Mouse (Mus musculus) E14TG2a.4 (cell line): ENCODE measurements around the gene Nhej1.
A peak's percentile ranks its signal among the peaks of the same experiment; 100 is the strongest.

Experiments
- H3K27me3 ChIP-seq: 2 replicates; pipeline ENCODE4 v1.6.1; 2014; ENCODE audit warnings: low read length, control low read depth; ENCODE audit not compliant: insufficient read depth
- H3K36me3 ChIP-seq: 2 replicates; pipeline ENCODE4 v1.6.1; 2014; ENCODE audit warnings: low read length, control low read depth; ENCODE audit not compliant: insufficient read depth
- H3K4me1 ChIP-seq: replicated peaks from 2 replicates; pipeline ENCODE4 v1.6.1; 2014; ENCODE audit warnings: low read depth, low read length, control low read depth
- H3K4me3 ChIP-seq: replicated peaks from 2 replicates; pipeline ENCODE4 v1.5.1; 2014; ENCODE audit warnings: mild to moderate bottlenecking, low read length
- H3K9me3 ChIP-seq: 2 replicates; pipeline ENCODE4 v1.6.1; 2014; ENCODE audit warnings: low read length, control low read depth
- CTCF ChIP-seq: conservative IDR thresholded peaks from 2 replicates; pipeline ENCODE4 v1.5.1; 2014; ENCODE audit warnings: low read length
- NANOG ChIP-seq: IDR thresholded peaks from 2 replicates; pipeline ENCODE4 v1.6.1; 2014; ENCODE audit warnings: borderline replicate concordance, low read length, mixed read lengths
- POU5F1 ChIP-seq: IDR thresholded peaks from 2 replicates; pipeline ENCODE4 v1.6.1; 2014; ENCODE audit warnings: low read length, borderline replicate concordance

Nhej1 gene

DNA sequence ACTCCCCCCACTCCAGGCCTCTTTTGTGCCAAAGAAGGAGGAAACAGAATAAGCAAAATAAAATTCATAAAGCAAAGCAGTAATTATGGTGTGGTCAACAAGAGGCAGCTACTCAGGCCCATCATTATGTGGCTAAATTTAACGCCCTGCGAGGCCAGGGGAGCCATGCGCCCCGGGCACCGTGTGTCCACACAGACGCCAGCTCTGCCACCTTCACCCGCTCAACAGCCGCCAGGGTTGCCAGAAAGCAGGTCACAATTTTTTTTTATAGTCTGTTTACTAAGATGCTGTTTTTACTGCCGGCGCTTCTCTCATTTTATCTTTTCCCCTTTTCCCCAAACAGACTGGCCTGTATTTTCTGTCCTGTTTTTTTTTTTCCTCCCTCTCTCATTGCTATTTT is 93.0 kb downstream of the Nhej1 start:
- H3K4me3 ChIP-seq: no peak overlapping the region
- no peak for TF ChIP-seq CTCF
- no peak for TF ChIP-seq POU5F1
- no peaks in the 10 kb centered on the region for H3K36me3 ChIP-seq
- H3K27me3 ChIP-seq: no peaks in the 10 kb centered on the region
- peaks cover 53% of the 10 kb centered on the region for H3K4me1 ChIP-seq
- no peaks in the 10 kb centered on the region for H3K9me3 ChIP-seq

DNA sequence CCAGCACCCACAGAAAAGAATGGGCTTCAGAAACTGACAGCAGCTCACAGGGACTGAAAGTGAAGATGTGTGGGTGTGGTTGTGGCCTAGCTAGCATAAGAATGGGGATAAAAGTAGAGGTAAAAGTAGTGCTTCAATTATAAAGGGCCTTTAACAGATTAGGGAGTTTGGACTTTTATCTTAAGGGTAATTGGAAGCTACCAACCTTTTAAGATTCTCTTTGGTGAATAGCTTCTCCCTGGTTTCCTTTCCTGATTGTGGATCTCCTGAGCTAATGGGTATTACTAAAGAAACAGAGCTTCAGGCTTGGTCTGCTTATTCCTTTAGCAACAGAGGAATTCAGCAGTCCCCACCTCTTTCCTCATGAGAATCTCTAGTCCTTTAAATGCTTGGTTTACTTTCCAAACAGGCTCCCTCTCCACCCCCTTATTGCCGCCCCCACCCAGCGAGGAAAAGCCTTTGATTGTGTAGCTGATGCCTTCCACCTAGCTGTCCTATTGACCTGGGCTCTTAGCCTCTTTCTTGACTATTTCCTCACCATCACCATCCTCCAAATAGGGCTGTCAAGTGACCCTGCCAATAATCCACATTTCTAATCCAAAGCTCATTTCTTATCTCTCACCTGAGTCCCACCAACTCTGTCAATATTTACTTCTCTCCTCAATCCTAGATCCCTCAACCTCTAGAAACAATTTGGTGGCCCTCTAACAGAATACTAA is 97.8 kb downstream of the Nhej1 start:
- Histone ChIP-seq H3K4me1 (peaks cover 54% of the 10 kb centered on the region), H3K27me3 (0 out of 2 replicates have a peak, but pooled peaks cover 4% of the 10 kb centered on the region), H3K4me3 (no peak overlapping the region), H3K9me3 (no peaks in the 10 kb centered on the region), H3K36me3 (no peaks in the 10 kb centered on the region)
- TF ChIP-seq CTCF: no peak
- TF ChIP-seq POU5F1: no peak
- peak; percentile 19; the same call in 1 of the 2 replicates for TF ChIP-seq NANOG

DNA sequence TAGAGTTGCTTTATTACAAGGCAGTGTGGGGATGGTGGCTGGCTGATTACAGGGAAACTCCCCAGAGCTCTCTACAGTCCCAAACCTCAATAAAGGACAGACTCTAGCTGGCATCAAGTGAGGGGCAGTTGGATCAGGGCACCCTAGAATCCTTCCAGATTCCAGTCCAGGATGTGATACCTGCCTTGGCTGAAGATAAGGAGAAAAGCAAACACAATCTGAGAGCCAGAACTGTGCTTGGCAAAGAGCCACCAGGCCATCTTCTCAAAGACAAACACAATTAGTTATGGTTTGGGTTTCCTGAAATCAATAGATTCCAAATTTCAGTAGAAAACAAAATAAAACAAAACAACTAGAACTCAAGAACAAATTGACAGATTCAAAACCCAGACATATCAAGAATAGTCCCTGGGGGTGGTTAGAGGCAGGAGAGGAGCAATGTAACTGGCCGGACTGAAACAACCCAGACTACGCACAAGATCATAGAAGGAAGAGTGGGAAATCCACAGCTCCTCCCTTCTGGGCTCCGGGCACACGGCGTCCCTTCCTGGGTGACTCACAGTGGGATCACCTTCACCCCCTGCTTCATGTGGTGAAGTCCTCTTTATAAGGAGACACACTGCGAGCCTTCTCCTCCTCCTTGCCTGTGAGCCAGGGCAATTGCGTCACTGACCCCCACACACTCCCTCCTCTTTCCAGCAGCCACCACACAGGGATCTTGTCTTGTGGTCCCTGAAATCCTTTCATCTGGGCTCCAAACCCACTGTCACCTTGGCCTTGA is 100.4 kb downstream of the Nhej1 start:
- TF ChIP-seq POU5F1 (no peak), CTCF (no peak), NANOG (no peak)
- H3K27me3 ChIP-seq: 0 out of 2 replicates have a peak, but pooled peaks cover 4% of the 10 kb centered on the region
- no peak overlapping the region for H3K4me3 ChIP-seq
- H3K36me3 ChIP-seq: no peaks in the 10 kb centered on the region
- H3K9me3 ChIP-seq: no peaks in the 10 kb centered on the region
- peaks cover 44% of the 10 kb centered on the region for H3K4me1 ChIP-seq

DNA sequence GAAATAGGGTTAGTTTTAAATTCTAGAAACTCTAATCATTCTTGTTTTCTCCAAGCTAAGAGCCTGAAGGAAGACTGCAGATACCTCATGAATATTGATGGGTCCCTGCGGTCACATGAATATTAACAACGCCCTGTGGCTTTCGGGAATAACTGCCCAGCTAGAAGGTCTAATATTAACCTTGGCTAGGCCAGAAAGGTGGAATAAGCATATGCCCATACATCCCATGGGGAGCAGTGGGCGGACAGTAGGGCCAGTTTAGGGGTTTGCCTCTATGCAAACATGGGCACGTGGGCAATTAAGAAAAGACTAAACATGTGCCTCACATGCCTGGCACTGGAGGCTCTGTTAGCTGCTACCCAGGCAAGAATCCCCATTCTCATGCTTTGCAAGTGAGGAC is 102.8 kb downstream of the Nhej1 start:
- TF ChIP-seq CTCF (no peak), NANOG (no peak), POU5F1 (no peak)
- Histone ChIP-seq H3K27me3 (0 out of 2 replicates have a peak, but pooled peaks cover 7% of the 10 kb centered on the region), H3K9me3 (no peaks in the 10 kb centered on the region), H3K4me3 (no peak overlapping the region), H3K36me3 (no peaks in the 10 kb centered on the region), H3K4me1 (peaks cover 26% of the 10 kb centered on the region)

DNA sequence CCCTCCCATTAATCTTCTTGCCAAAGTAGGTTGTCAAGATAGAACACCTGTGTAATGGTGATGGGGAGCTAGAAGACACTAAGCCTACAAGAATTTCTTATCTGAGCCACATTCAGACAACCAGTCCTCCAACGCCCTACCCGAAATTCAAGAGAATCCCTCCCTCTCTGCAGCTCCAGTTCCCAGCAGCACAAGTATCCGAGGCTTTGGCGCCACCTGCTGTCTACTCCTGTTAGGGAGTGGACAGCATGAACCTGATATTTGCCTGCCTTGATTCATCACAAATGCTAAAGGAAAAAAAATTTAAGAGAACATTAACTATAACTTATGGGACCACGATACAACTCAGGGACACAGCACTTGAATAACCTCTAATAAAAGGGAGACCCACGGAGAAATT is 108.2 kb downstream of the Nhej1 start:
- H3K36me3 ChIP-seq: no peaks in the 10 kb centered on the region

DNA sequence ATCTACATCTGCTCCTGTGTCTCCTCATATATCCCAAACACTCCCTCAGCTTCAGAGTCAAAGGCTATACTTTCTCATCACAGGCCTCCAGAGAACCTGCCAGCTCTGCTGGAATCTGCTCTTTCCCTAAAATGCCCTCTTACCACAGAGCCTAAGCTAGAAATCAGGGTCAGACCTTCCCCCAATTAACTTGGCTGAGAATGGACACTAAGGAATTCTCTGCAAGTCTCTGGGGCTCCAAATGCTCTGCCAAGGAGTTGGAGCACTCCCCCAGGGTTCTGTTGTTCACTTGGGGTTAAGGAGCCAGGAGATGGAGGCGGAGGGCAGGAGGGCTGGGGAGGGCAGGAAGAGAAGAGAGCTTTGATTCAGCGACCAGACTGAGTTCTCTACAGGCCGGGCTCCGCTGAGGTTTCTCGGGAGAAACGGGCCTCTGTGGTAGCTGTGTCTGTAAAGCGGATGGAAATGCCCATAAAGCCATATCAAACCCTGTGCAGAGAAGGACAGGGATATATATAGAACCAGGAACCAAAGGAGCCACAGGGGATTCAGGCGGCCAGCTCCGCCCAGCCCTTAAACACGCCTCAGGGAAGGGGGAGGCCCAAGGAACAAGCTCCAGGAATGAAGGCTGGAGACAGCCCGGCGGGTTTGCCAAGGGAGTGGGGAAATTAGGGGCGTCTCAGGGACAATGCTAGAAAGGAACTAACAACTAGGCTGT is 109.3 kb downstream of the Nhej1 start:
- Histone ChIP-seq H3K36me3 (no peaks in the 10 kb centered on the region), H3K4me3 (peak overlapping the region; percentile 37), H3K4me1 (peaks cover 18% of the 10 kb centered on the region), H3K9me3 (no peaks in the 10 kb centered on the region), H3K27me3 (peaks cover 22% of the 10 kb centered on the region)
- TF ChIP-seq POU5F1: no peak
- no peak for TF ChIP-seq CTCF
- TF ChIP-seq NANOG: no peak

More for the DNA sequence above, 108.2 kb downstream of the Nhej1 start:
- peaks cover 22% of the 10 kb centered on the region for H3K27me3 ChIP-seq
- H3K9me3 ChIP-seq: no peaks in the 10 kb centered on the region
- TF ChIP-seq NANOG (no peak), POU5F1 (no peak), CTCF (peak; percentile 75)
- no peak overlapping the region for H3K4me3 ChIP-seq
- H3K4me1 ChIP-seq: peaks cover 13% of the 10 kb centered on the region

DNA sequence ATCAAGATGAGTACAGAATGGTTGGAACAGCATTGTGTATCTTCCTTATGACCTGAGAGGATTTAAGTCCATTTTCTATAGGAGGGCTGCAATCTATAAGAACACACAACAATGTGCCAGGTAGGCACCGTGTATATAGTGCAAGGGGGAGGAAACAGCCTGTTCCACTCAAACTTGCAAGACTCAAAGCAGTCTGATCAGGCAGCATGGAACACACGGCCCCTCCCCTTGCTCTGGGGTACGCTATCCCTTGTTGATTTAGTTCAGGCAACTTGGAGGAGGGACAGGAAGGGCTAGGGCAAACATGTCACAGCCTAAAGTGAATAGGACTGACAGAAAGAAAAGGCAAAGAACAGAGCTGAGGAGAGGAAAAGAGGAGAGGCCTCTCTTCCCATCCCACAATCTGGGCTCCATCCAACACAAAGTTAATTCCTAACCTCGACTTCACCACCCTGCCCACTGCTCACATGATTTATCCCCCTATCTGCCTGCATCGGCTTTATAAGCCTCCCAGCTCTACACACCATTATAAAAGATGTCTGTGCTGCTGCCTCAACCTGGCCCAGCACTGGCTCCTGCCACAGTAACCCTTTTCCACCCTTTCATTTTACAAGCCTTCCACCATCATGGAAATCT is 110.7 kb downstream of the Nhej1 start:
- H3K36me3 ChIP-seq: no peaks in the 10 kb centered on the region
- TF ChIP-seq POU5F1 (no peak), CTCF (no peak), NANOG (no peak)
- peaks cover 22% of the 10 kb centered on the region for H3K27me3 ChIP-seq
- H3K4me1 ChIP-seq: peaks cover 18% of the 10 kb centered on the region
- no peaks in the 10 kb centered on the region for H3K9me3 ChIP-seq
- H3K4me3 ChIP-seq: no peak overlapping the region

DNA sequence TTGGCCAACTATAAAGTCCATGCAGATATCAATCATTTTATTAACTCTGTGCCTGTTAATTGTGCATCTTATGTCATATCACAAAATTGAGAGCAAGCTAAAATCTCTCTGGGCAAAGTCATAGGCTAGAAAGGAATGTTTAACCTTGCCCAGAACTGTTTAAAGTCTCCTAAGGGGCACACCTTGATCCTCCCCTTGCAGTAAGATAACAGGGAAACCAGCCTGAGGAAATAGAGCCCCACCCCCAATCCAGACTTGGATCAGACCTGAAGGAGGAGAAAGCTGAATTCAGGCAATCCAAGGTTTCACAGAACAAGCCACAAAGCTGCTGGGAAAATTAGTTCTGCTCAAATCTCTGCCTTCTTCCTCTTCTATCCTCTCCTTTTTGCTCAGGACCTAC is 114.2 kb downstream of the Nhej1 start:
- TF ChIP-seq POU5F1: no peak
- no peak for TF ChIP-seq CTCF
- no peaks in the 10 kb centered on the region for H3K9me3 ChIP-seq
- peaks cover 24% of the 10 kb centered on the region for H3K27me3 ChIP-seq
- no peaks in the 10 kb centered on the region for H3K36me3 ChIP-seq
- H3K4me1 ChIP-seq: peaks cover 13% of the 10 kb centered on the region
- no peak overlapping the region for H3K4me3 ChIP-seq
